Mouse (Mus musculus) small intestine, adult 2 months (tissue): Measurements from ENCODE around the gene Macrod1.

Experiments used
- CTCF ChIP-seq: fragments of 200-500 bp; IDR thresholded peaks from 2 replicates; pipeline ENCODE4 v1.5.1; 2012; ENCODE audit warnings: low read depth, mild to moderate bottlenecking, control low read depth, inconsistent platforms, low read length, moderate library complexity, mixed read lengths; ENCODE audit not compliant: insufficient replicate concordance, insufficient read length; ENCODE audit errors: extremely low read depth
- POLR2A ChIP-seq: fragments of 200-500 bp; IDR thresholded peaks from 2 replicates; pipeline ENCODE4 v1.6.1; 2012; ENCODE audit warnings: low read depth, mild to moderate bottlenecking, control low read depth, inconsistent platforms, low read length, moderate library complexity

DNA sequence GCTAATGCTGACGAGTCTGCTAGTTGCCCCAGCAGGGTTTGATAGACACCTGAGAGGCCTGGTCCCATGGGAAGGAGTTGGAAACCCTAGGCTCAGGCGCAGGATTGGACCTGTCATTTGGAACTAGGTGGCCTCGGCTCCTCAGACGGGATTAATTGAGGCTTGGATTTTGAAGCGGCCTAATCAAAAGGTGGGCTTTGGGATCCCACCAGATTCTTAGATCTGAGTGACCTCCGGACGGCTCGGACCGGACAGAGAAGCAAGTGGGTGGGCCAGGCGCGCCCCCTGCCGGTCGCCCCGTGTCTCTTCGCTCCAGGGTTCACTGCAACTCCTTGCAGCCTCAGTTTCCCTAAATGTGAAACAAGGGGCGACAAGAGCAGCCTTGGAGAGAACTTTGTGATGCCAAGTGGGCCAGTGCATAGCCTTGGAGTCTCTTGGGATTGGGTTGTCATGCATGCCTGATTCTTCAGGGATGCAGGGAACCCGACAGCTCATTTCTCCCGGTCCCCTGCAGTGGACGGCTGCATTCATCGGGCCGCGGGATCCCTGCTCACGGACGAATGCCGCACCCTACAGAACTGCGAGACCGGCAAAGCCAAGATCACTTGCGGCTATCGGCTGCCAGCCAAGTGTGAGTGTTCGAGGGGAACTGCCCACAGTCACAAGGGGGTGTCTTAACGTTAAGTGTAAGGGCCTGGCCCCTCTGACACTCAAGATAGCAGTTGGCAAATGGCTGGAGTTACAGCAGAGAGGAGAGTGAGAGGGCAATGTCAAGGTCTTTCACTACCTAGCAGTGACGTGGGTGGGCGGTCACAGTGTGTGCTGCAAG is 139.5 kb downstream of the Macrod1 start:
- TF ChIP-seq POLR2A (no peak), CTCF (peak; percentile 93)
